Mouse (Mus musculus) fibroblast of lung, adult 2 months (primary cell): ENCODE data around the gene Cd81.
A peak's percentile ranks its signal among the peaks of the same experiment; 100 is the strongest.

Source experiments
- DNase-seq: peaks from one replicate; pipeline ENCODE4 v3.0.0-alpha.2; 2011; ENCODE audit warnings: low read depth

Gene Cd81

GRCm38 (mm10) chr7:143052626-143053007, at the start of gene Cd81:
Cd81 (plus strand) TSS chr7:143052739.
- no peak for DNase-seq

- no peak for DNase-seq
Measured at GRCm38 (mm10) chr7:143004727-143005343, 47.7 kb upstream of the Cd81 start, which contains the start of gene Tspan32. Tspan32 (plus strand) TSS chr7:143005046.

GRCm38 (mm10) chr7:143005344-143006096, 47.0 kb upstream of the Cd81 start:
- no peak for DNase-seq

- DNase-seq, result no peak
Measured at GRCm38 (mm10) chr7:143006097-143006755, 46.3 kb upstream of the Cd81 start.

GRCm38 (mm10) chr7:143006756-143007598, 45.6 kb upstream of the Cd81 start:
- no peak for DNase-seq

- DNase-seq, result peak; percentile 81
Measured at GRCm38 (mm10) chr7:143007599-143008369, 44.8 kb upstream of the Cd81 start.

GRCm38 (mm10) chr7:143008370-143008926, 44.1 kb upstream of the Cd81 start:
- no peak for DNase-seq

GRCm38 (mm10) chr7:143008996-143009665, 43.4 kb upstream of the Cd81 start:
- no peak for DNase-seq

GRCm38 (mm10) chr7:143009996-143010395, 42.5 kb upstream of the Cd81 start:
- DNase-seq, result no peak

- no peak for DNase-seq
Measured at GRCm38 (mm10) chr7:143011226-143011625, 41.3 kb upstream of the Cd81 start.

- no peak for DNase-seq
Measured at GRCm38 (mm10) chr7:143012230-143012875, 40.2 kb upstream of the Cd81 start.

GRCm38 (mm10) chr7:143013420-143014178, 38.9 kb upstream of the Cd81 start:
- DNase-seq, result peak; percentile 92

- no peak for DNase-seq
Measured at GRCm38 (mm10) chr7:143014862-143015659, 37.5 kb upstream of the Cd81 start.

GRCm38 (mm10) chr7:143015755-143016423, 36.6 kb upstream of the Cd81 start:
- no peak for DNase-seq

- no peak for DNase-seq
Measured at GRCm38 (mm10) chr7:143016424-143017142, 36.0 kb upstream of the Cd81 start.

- DNase-seq, result no peak
Measured at GRCm38 (mm10) chr7:143017181-143017580, 35.4 kb upstream of the Cd81 start.

GRCm38 (mm10) chr7:143020040-143020439, 32.5 kb upstream of the Cd81 start:
- DNase-seq, result no peak
